Mouse (Mus musculus) C2C12 (cell line): ENCODE data around the gene Xpnpep1.

Experiments
- CTCF ChIP-seq: IDR thresholded peaks from one replicate; pipeline ENCODE4 v1.5.1; 2011; ENCODE audit not compliant: control insufficient read depth, insufficient read depth, insufficient read length
- MAX ChIP-seq: IDR thresholded peaks from one replicate; pipeline ENCODE4 v1.6.1; 2011; ENCODE audit warnings: mild to moderate bottlenecking, control low read depth
- MYOD1 ChIP-seq: IDR thresholded peaks from one replicate; pipeline ENCODE4 v1.6.1; 2011; ENCODE audit warnings: low read depth; ENCODE audit not compliant: control insufficient read depth, insufficient read length
- MYOG ChIP-seq: IDR thresholded peaks from one replicate; pipeline ENCODE4 v1.6.1; 2011; ENCODE audit not compliant: control insufficient read depth, insufficient read length; ENCODE audit errors: extremely low read depth

DNA sequence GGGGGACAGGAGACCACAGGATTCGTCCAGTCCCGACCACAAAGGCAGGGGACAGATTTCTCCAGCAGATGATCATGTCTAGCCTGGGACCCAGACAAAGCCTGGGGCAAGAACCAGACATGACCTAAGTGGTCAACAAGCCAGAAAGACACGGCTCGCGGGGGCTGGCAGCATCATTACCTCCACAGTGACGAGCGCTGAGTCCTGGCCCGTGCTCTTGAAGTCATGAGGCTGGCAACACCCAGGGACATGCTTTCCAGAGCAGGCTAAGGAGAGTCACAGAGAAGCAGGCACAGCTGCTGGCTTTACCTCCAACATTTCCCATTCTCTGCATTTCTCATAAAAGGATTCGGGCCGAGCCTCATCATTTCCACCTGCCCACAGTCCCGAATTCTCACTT lies 22.8 kb downstream of the Xpnpep1 start:
- no peak for TF ChIP-seq MYOG
- TF ChIP-seq CTCF: no peak
- TF ChIP-seq MAX: no peak
- no peak for TF ChIP-seq MYOD1
